Mouse (Mus musculus) forebrain, postnatal 0 days (tissue): ENCODE measurements at regions not wholly inside any gene's neighbourhood (a gene's known extent, or its start where the extent isn't known, plus 50 kb on each side); places are given as distances from the start of the nearest gene placed in this dataset.

ENCODE experiments used
- ATAC-seq: fragments of 200-750 bp; cut with Nextera tagmentation; 2 replicates; pipeline ENCODE4 v1.8.0; 2017; ENCODE audit warnings: mild to moderate bottlenecking, moderate library complexity
- DNase-seq: peaks from one replicate; pipeline ENCODE4 v3.0.0-alpha.2; 2015
- H3K27ac ChIP-seq: fragments of 300-500 bp; sonication (generic); 2 replicates; pipeline ENCODE4 v1.5.1; 2014; ENCODE audit warnings: low read depth, mild to moderate bottlenecking, antibody characterized with exemption, low read length, moderate library complexity, mixed read lengths
- H3K27me3 ChIP-seq: fragments of 300-500 bp; sonication (generic); 2 replicates; pipeline ENCODE4 v1.6.1; 2014; ENCODE audit warnings: mild to moderate bottlenecking, low read length, mixed read lengths; ENCODE audit not compliant: insufficient read depth
- H3K36me3 ChIP-seq: fragments of 300-500 bp; sonication (generic); 2 replicates; pipeline ENCODE4 v1.6.1; 2014; ENCODE audit warnings: mild to moderate bottlenecking, moderate library complexity; ENCODE audit not compliant: insufficient read depth
- H3K4me1 ChIP-seq: fragments of 300-500 bp; sonication (generic); 2 replicates; pipeline ENCODE4 v1.6.1; 2014; ENCODE audit warnings: antibody characterized with exemption; ENCODE audit not compliant: insufficient read depth
- H3K4me2 ChIP-seq: fragments of 300-500 bp; sonication (generic); 2 replicates; pipeline ENCODE4 v1.6.1; 2014; ENCODE audit warnings: low read depth, mild to moderate bottlenecking, moderate library complexity
- H3K4me3 ChIP-seq: fragments of 300-500 bp; sonication (generic); 2 replicates; pipeline ENCODE4 v1.5.1; 2014; ENCODE audit warnings: low read depth, low read length, mixed read lengths
- H3K9ac ChIP-seq: fragments of 300-500 bp; sonication (generic); 2 replicates; pipeline ENCODE4 v1.6.1; 2014; ENCODE audit warnings: mild to moderate bottlenecking
- H3K9me3 ChIP-seq: fragments of 300-500 bp; sonication (generic); 2 replicates; pipeline ENCODE4 v1.6.1; 2016; ENCODE audit warnings: low read length
- CTCF ChIP-seq: sonication (generic); IDR thresholded peaks from 2 replicates; pipeline ENCODE4 v1.5.1; 2016; ENCODE audit warnings: antibody characterized with exemption, control low read depth, low read depth
- WGBS: fragments of 180-500 bp; shearing (Covaris S2); extraction: QIAGEN DNeasy Blood & Tissue Kit; methylation state at CpG from one replicate; pipeline ENCODE4 v1.1.7; 2014; 5-methylcytosine and 5-hydroxymethylcytosine counted together

GRCm38 (mm10) chr6:147380519-147380918, 95.1 kb upstream of the Ccdc91 start:
- H3K4me2 ChIP-seq: no peak overlapping the region
- no peaks in the 10 kb centered on the region for H3K9me3 ChIP-seq
- H3K9ac ChIP-seq: no peak overlapping the region
- no peak for DNase-seq
- no peak for TF ChIP-seq CTCF
- no peak overlapping the region for H3K27ac ChIP-seq
- no peaks in the 10 kb centered on the region for H3K4me1 ChIP-seq
- ATAC-seq: no peak
- no peak overlapping the region for H3K4me3 ChIP-seq
- H3K36me3 ChIP-seq: no peaks in the 10 kb centered on the region
- H3K27me3 ChIP-seq: no peaks in the 10 kb centered on the region
- 81% methylated on average over 8 of the region's 8 CpGs for WGBS

- DNase-seq (no peak), ATAC-seq (no peak)
- Histone ChIP-seq H3K9me3 (no peaks in the 10 kb centered on the region), H3K27me3 (no peaks in the 10 kb centered on the region), H3K27ac (no peak overlapping the region), H3K4me2 (no peak overlapping the region), H3K9ac (no peak overlapping the region), H3K4me3 (no peak overlapping the region), H3K4me1 (no peaks in the 10 kb centered on the region), H3K36me3 (no peaks in the 10 kb centered on the region)
- 95% methylated on average over 3 of the region's 3 CpGs for WGBS
- TF ChIP-seq CTCF: no peak
Observed at GRCm38 (mm10) chr6:147377679-147378078, 97.9 kb upstream of the Ccdc91 start.

- H3K27ac ChIP-seq: no peak overlapping the region
- no peaks in the 10 kb centered on the region for H3K27me3 ChIP-seq
- TF ChIP-seq CTCF: no peak
- no peak overlapping the region for H3K9ac ChIP-seq
- peak; percentile 74 for ATAC-seq
- H3K4me2 ChIP-seq: no peak overlapping the region
- no peak overlapping the region for H3K4me3 ChIP-seq
- DNase-seq: no peak
- no peaks in the 10 kb centered on the region for H3K4me1 ChIP-seq
- no peaks in the 10 kb centered on the region for H3K9me3 ChIP-seq
- WGBS: 20% methylated on average over 4 of the region's 4 CpGs
- H3K36me3 ChIP-seq: no peaks in the 10 kb centered on the region
Observed at GRCm38 (mm10) chr6:147371737-147372136, 103.9 kb upstream of the Ccdc91 start.

GRCm38 (mm10) chr6:147371336-147371735, 104.3 kb upstream of the Ccdc91 start:
- DNase-seq: no peak
- Histone ChIP-seq H3K27ac (no peak overlapping the region), H3K27me3 (no peaks in the 10 kb centered on the region), H3K4me1 (no peaks in the 10 kb centered on the region), H3K9ac (no peak overlapping the region), H3K36me3 (no peaks in the 10 kb centered on the region), H3K4me3 (no peak overlapping the region), H3K9me3 (no peaks in the 10 kb centered on the region), H3K4me2 (no peak overlapping the region)
- ATAC-seq: no peak
- 85% methylated on average over 3 of the region's 3 CpGs for WGBS
- no peak for TF ChIP-seq CTCF

GRCm38 (mm10) chr6:147362842-147363241, 98.9 kb upstream of the Pthlh start:
- no peak for TF ChIP-seq CTCF
- H3K27ac ChIP-seq: no peak overlapping the region
- H3K36me3 ChIP-seq: no peaks in the 10 kb centered on the region
- H3K4me2 ChIP-seq: no peak overlapping the region
- H3K4me1 ChIP-seq: no peaks in the 10 kb centered on the region
- ATAC-seq (no peak), DNase-seq (no peak)
- no peak overlapping the region for H3K4me3 ChIP-seq
- no peak overlapping the region for H3K9ac ChIP-seq
- H3K27me3 ChIP-seq: no peaks in the 10 kb centered on the region
- WGBS: 92% methylated on average over 6 of the region's 6 CpGs
- H3K9me3 ChIP-seq: no peaks in the 10 kb centered on the region

- no peak for TF ChIP-seq CTCF
- Histone ChIP-seq H3K4me1 (no peaks in the 10 kb centered on the region), H3K4me2 (no peak overlapping the region), H3K9ac (no peak overlapping the region), H3K9me3 (no peaks in the 10 kb centered on the region), H3K4me3 (no peak overlapping the region), H3K27me3 (no peaks in the 10 kb centered on the region), H3K36me3 (no peaks in the 10 kb centered on the region), H3K27ac (no peak overlapping the region)
- DNase-seq (no peak), ATAC-seq (no peak)
- WGBS: 86% methylated on average over 2 of the region's 2 CpGs
Observed at GRCm38 (mm10) chr6:147357031-147357430, 93.0 kb upstream of the Pthlh start.

- 90% methylated on average over 5 of the region's 5 CpGs for WGBS
- H3K27ac ChIP-seq: no peak overlapping the region
- no peaks in the 10 kb centered on the region for H3K36me3 ChIP-seq
- no peaks in the 10 kb centered on the region for H3K4me1 ChIP-seq
- no peaks in the 10 kb centered on the region for H3K9me3 ChIP-seq
- ATAC-seq: no peak
- no peak overlapping the region for H3K4me2 ChIP-seq
- no peaks in the 10 kb centered on the region for H3K27me3 ChIP-seq
- DNase-seq: no peak
- no peak overlapping the region for H3K9ac ChIP-seq
- no peak overlapping the region for H3K4me3 ChIP-seq
- TF ChIP-seq CTCF: no peak
Observed at GRCm38 (mm10) chr6:147356570-147356969, 92.6 kb upstream of the Pthlh start.
